Comparison of ENCODE assay signal across 9 mouse cellular contexts in genomic region chr5:129761865-129762540, GRCm38 (mm10). TPM values are rescaled to one million over a fixed set of nuclear protein-coding genes. Genes with fewer than 3 reads are reported as not detected.
DNase-seq lines count a peak whose midpoint lies in the region; ATAC-seq and TF ChIP-seq lines count a peak whose summit lies in the region.
"Had no signal": no experiment of that assay in that cellular context is flagged by ENCODE, and none has a peak within 500 bp of the region (broad histone marks: within the 10 kb centered on the region; RNA-seq: fewer than 3 reads in every experiment).

No protein-coding gene starts in this region.

- H3K4me2 ChIP-seq in forebrain, embryonic 15.5 days (replicated peaks): no peak overlapping the region
- H3K4me2 ChIP-seq in neural tube, embryonic 15.5 days: no peak overlapping the region; the same call in 1 of the 2 replicates

- H3K4me3 ChIP-seq in forebrain, embryonic 15.5 days: no peak overlapping the region
- H3K4me3 ChIP-seq in neural tube, embryonic 15.5 days (replicated peaks): no peak overlapping the region
- no peak overlapping the region for H3K4me3 ChIP-seq in thymus, adult 2 months (ENCODE audit: control insufficient read depth, insufficient read depth, low read length)
- H3K4me3 ChIP-seq: myocyte had no signal

- peak; percentile 93 for ATAC-seq in forebrain, embryonic 15.5 days (replicated peaks)
- ATAC-seq in neural tube, embryonic 15.5 days (ENCODE audit: low FRiP score): peak; percentile 91

- H3K9me3 ChIP-seq in forebrain, embryonic 15.5 days: no peaks in the 10 kb centered on the region
- H3K9me3 ChIP-seq in neural tube, embryonic 15.5 days (replicated peaks): no peaks in the 10 kb centered on the region

- intact Hi-C loops in heart, postnatal 14 days (cut with DNase I): no loop called here

- H3K4me1 ChIP-seq in forebrain, embryonic 15.5 days: peaks cover 9% of the 10 kb centered on the region; the same call in 1 of the 2 replicates
- peaks cover 11% of the 10 kb centered on the region for H3K4me1 ChIP-seq in neural tube, embryonic 15.5 days
- peaks cover 6% of the 10 kb centered on the region for H3K4me1 ChIP-seq in thymus, adult 2 months (replicated peaks; ENCODE audit: control insufficient read depth, insufficient read depth, low read length)

- no peak for TF ChIP-seq POLR2A in thymus, adult 2 months (IDR thresholded peaks at IDR 0.05; ENCODE audit: control insufficient read depth, extremely low read depth, insufficient read depth, low read length, poor library complexity)

- H3K27ac ChIP-seq in forebrain, embryonic 15.5 days (replicated peaks): peak overlapping the region; percentile 84
- peak overlapping the region; percentile 82 for H3K27ac ChIP-seq in neural tube, embryonic 15.5 days (replicated peaks)
- no peak overlapping the region for H3K27ac ChIP-seq in thymus, adult 2 months (ENCODE audit: control insufficient read depth, insufficient read depth, low read length)

- TF ChIP-seq CTCF in thymus, adult 2 months (IDR thresholded peaks at IDR 0.05; ENCODE audit: borderline replicate concordance, control insufficient read depth, extremely low read depth, insufficient read depth, low read length, poor library complexity): no peak

- H3K9ac ChIP-seq in forebrain, embryonic 15.5 days (replicated peaks): no peak overlapping the region
- H3K9ac ChIP-seq in neural tube, embryonic 15.5 days (replicated peaks): no peak overlapping the region

- H3K27me3 ChIP-seq in forebrain, embryonic 15.5 days: no peaks in the 10 kb centered on the region
- H3K27me3 ChIP-seq in neural tube, embryonic 15.5 days (replicated peaks): no peaks in the 10 kb centered on the region
- H3K27me3 ChIP-seq in thymus, adult 2 months (ENCODE audit: control insufficient read depth, insufficient read depth, low read length): no peaks in the 10 kb centered on the region

- peaks cover 19% of the 10 kb centered on the region; the same call in 1 of the 2 replicates for H3K36me3 ChIP-seq in forebrain, embryonic 15.5 days
- H3K36me3 ChIP-seq in neural tube, embryonic 15.5 days: peaks cover 13% of the 10 kb centered on the region; the same call in 1 of the 2 replicates
- H3K36me3 ChIP-seq in thymus, adult 2 months (ENCODE audit: control insufficient read depth, insufficient read depth, low read length): peaks cover 3% of the 10 kb centered on the region; the same call in 1 of the 2 replicates

- WGBS in forebrain, embryonic 15.5 days: 24% methylated on average over 18 of the region's 18 CpGs
- WGBS in neural tube, embryonic 15.5 days: 42% methylated on average over 18 of the region's 18 CpGs
- WGBS in thymus, adult 2 months: 93% methylated on average over 18 of the region's 18 CpGs

- peak; percentile 12 to 20 for DNase-seq in cerebellum, adult 18-20 months
- DNase-seq in cerebellum, adult 9-10 months: no peak
- peak; percentile 20 to 30 for DNase-seq in layer of hippocampus, postnatal 25 days (ENCODE audit: extremely low spot score in 1 of 2, low spot score in 1 of 2)
- no peak for DNase-seq in thymus, adult 2 months
- no peak for DNase-seq in heart, postnatal 14 days
- DNase-seq in urinary bladder, postnatal 4 days (ENCODE audit: low spot score in 2 of 2): no peak

RNA-seq across cellular contexts. Expression of gene Psph, which starts 25.2 kb away (rescaled TPM):
- 47.9 and 48.0 TPM in 2 replicates for polyA plus RNA-seq in forebrain, embryonic 15.5 days (2015; fragmentation: Nextera tagmentation; extraction: Ambion mirVana)
- 10 to 100 TPM; 26.8 to 32.5 TPM for total RNA-seq in layer of hippocampus, postnatal 25 days (2021)
- 33.9 and 35.0 TPM in 2 replicates for polyA plus RNA-seq in neural tube, embryonic 15.5 days (2015; fragmentation: Nextera tagmentation; extraction: Ambion mirVana)
- 32.9 and 36.8 TPM in 2 replicates for polyA plus RNA-seq in thymus, adult 2 months (2012; rRNA removed)
- 10 to 100 TPM; 10.5 TPM for total RNA-seq in heart, postnatal 14 days (2021)

RNA-seq across cellular contexts. Expression of gene Nipsnap2, which starts 37.1 kb away (rescaled TPM):
- 75.0 and 79.4 TPM in 2 replicates for polyA plus RNA-seq in forebrain, embryonic 15.5 days (2015; fragmentation: Nextera tagmentation; extraction: Ambion mirVana)
- total RNA-seq in layer of hippocampus, postnatal 25 days (2021): 10 to 100 TPM; 79.5 to 89.7 TPM
- polyA plus RNA-seq in neural tube, embryonic 15.5 days (2015; fragmentation: Nextera tagmentation; extraction: Ambion mirVana): 94.9 and 95.7 TPM in 2 replicates
- 31.5 and 45.9 TPM in 2 replicates for polyA plus RNA-seq in thymus, adult 2 months (2012; rRNA removed)
- 100 to 1,000 TPM; 688 to 716 TPM for total RNA-seq in heart, postnatal 14 days (2021)

RNA-seq across cellular contexts. Expression of gene Mrps17, which starts 46.7 kb away (rescaled TPM):
- polyA plus RNA-seq in forebrain, embryonic 15.5 days (2015; fragmentation: Nextera tagmentation; extraction: Ambion mirVana): 189 TPM in 2 replicates
- total RNA-seq in layer of hippocampus, postnatal 25 days (2021): 10 to 100 TPM; 78.8 to 81.4 TPM
- polyA plus RNA-seq in neural tube, embryonic 15.5 days (2015; fragmentation: Nextera tagmentation; extraction: Ambion mirVana): 169 and 174 TPM in 2 replicates
- polyA plus RNA-seq in thymus, adult 2 months (2012; rRNA removed): 66.5 and 83.5 TPM in 2 replicates
- 10 to 100 TPM; 85.3 to 93.6 TPM for total RNA-seq in heart, postnatal 14 days (2021)

RNA-seq across cellular contexts. Expression of gene Sept14, which starts 53.7 kb away (rescaled TPM):
- polyA plus RNA-seq in forebrain, embryonic 15.5 days (2015; fragmentation: Nextera tagmentation; extraction: Ambion mirVana): not detected in 2 replicates
- not detected for total RNA-seq in layer of hippocampus, postnatal 25 days (2021)
- not detected in 2 replicates for polyA plus RNA-seq in neural tube, embryonic 15.5 days (2015; fragmentation: Nextera tagmentation; extraction: Ambion mirVana)
- polyA plus RNA-seq in thymus, adult 2 months (2012; rRNA removed): 0.11 TPM in 1 of 2 replicates, not detected in the other
- not detected for total RNA-seq in heart, postnatal 14 days (2021)

Comparison
In these comparisons a context has a peak if more than half of its experiments do, and no peak if none do; other contexts are left out.
1. DNase-seq: peak in cerebellum, adult 18-20 months (2 of 2) and layer of hippocampus, postnatal 25 days (2 of 2); none in cerebellum, adult 9-10 months (single experiment), thymus, adult 2 months (single experiment), heart, postnatal 14 days (0 of 2) and urinary bladder, postnatal 4 days (0 of 2).